Mouse (Mus musculus) CH12.LX (cell line): ENCODE measurements around the gene Atp1a3. TPM values are rescaled to one million over a fixed set of nuclear protein-coding genes. Genes with fewer than 3 reads are reported as not detected.

ENCODE experiments used
- DNase-seq: peaks from one replicate; pipeline ENCODE4 v3.0.0-alpha.2; 2013; ENCODE audit errors: extremely low read depth
- H3K27ac ChIP-seq: 2 replicates; pipeline ENCODE4 v1.5.1; 2012; ENCODE audit warnings: low read depth, mild to moderate bottlenecking, control low read depth, moderate library complexity; ENCODE audit not compliant: insufficient read depth
- H3K27me3 ChIP-seq: replicated peaks from 2 replicates; pipeline ENCODE3; 2012; ENCODE audit warnings: inconsistent platforms
- H3K36me3 ChIP-seq, 2 experiments: replicated peaks in 1 of 2; 2 replicates each; pipeline versions ENCODE3 to v1.6.1; 2012; ENCODE audit warnings: inconsistent platforms in 1 of 2, low read length in 1 of 2, mild to moderate bottlenecking in 1 of 2, mixed read lengths in 1 of 2, moderate library complexity in 1 of 2; ENCODE audit not compliant: control insufficient read depth in 1 of 2, insufficient read depth in 1 of 2
- H3K4me1 ChIP-seq, 2 experiments: 2 replicates each; pipeline ENCODE4 v1.6.1; 2012; ENCODE audit warnings: inconsistent platforms in 1 of 2, moderate library complexity in 1 of 2; ENCODE audit not compliant: insufficient read depth in 2 of 2, control insufficient read depth in 1 of 2
- H3K4me2 ChIP-seq: 2 replicates; pipeline ENCODE4 v1.6.1; 2012; ENCODE audit warnings: low read depth, mild to moderate bottlenecking, control low read depth; ENCODE audit not compliant: poor library complexity, insufficient read depth, severe bottlenecking
- H3K4me3 ChIP-seq, 3 experiments: fragments of 150-350 bp in 1 of 3; sonication (generic) in 1 of 3; replicated peaks in 1 of 3; 2 replicates each; pipeline versions ENCODE3 to v1.5.1; 2011 to 2012; ENCODE audit warnings: low read depth in 2 of 3, low read length in 2 of 3, mild to moderate bottlenecking in 2 of 3, moderate library complexity in 2 of 3, control low read depth in 1 of 3, improper control_type of control experiment in 1 of 3, inconsistent platforms in 1 of 3, mixed read lengths in 1 of 3; ENCODE audit not compliant: poor library complexity in 1 of 3
- H3K79me2 ChIP-seq: replicated peaks from 2 replicates; pipeline ENCODE4 v1.6.1; 2012; ENCODE audit warnings: mild to moderate bottlenecking, moderate library complexity; ENCODE audit not compliant: control insufficient read depth, poor library complexity, insufficient read depth, severe bottlenecking; ENCODE audit errors: extremely low read depth
- H3K9ac ChIP-seq: 2 replicates; pipeline ENCODE4 v1.6.1; 2012; ENCODE audit warnings: low read depth, mild to moderate bottlenecking, control low read depth, moderate library complexity; ENCODE audit not compliant: insufficient read depth
- H3K9me3 ChIP-seq: replicated peaks from 2 replicates; pipeline ENCODE3; 2012; ENCODE audit warnings: low read length, inconsistent platforms, mixed read lengths
- CHD1 ChIP-seq: IDR thresholded peaks from 2 replicates; pipeline ENCODE4 v1.6.1; 2012; ENCODE audit warnings: low read depth, low read length, improper control_type of control experiment, inconsistent platforms
- E2F4 ChIP-seq: IDR thresholded peaks from 2 replicates; pipeline ENCODE4 v1.6.1; 2011; ENCODE audit warnings: low read depth, low read length, improper control_type of control experiment; ENCODE audit not compliant: insufficient replicate concordance
- EP300 ChIP-seq: IDR thresholded peaks from 2 replicates; pipeline ENCODE4 v1.6.1; 2011; ENCODE audit warnings: low read length, improper control_type of control experiment
- ETS1 ChIP-seq: conservative IDR thresholded peaks from 2 replicates; pipeline ENCODE4 v1.6.1; 2012; ENCODE audit warnings: low read depth, mild to moderate bottlenecking, inconsistent platforms, low read length, improper control_type of control experiment, moderate library complexity
- GABPA ChIP-seq: IDR thresholded peaks from 2 replicates; pipeline ENCODE4 v1.6.1; 2012; ENCODE audit warnings: low read depth, low read length, improper control_type of control experiment, inconsistent platforms; ENCODE audit not compliant: insufficient replicate concordance
- HCFC1 ChIP-seq: IDR thresholded peaks from 2 replicates; pipeline ENCODE4 v1.6.1; 2012; ENCODE audit warnings: low read depth, mild to moderate bottlenecking, inconsistent platforms, low read length, improper control_type of control experiment
- IRF4 ChIP-seq: IDR thresholded peaks from 2 replicates; pipeline ENCODE4 v1.6.1; 2014; ENCODE audit warnings: low read depth, mild to moderate bottlenecking, inconsistent platforms, low read length, improper control_type of control experiment
- JUN ChIP-seq: IDR thresholded peaks from 2 replicates; pipeline ENCODE4 v1.6.1; 2011; ENCODE audit warnings: low read depth, mild to moderate bottlenecking, low read length, improper control_type of control experiment, moderate library complexity; ENCODE audit not compliant: insufficient read depth
- KAT2A ChIP-seq: IDR thresholded peaks from 2 replicates; pipeline ENCODE4 v1.6.1; 2012; ENCODE audit warnings: low read length, improper control_type of control experiment, inconsistent platforms; ENCODE audit not compliant: insufficient replicate concordance
- MAFK ChIP-seq: IDR thresholded peaks from 2 replicates; pipeline ENCODE4 v1.6.1; 2011; ENCODE audit warnings: low read length, improper control_type of control experiment; ENCODE audit not compliant: insufficient replicate concordance
- MAX ChIP-seq: IDR thresholded peaks from 2 replicates; pipeline ENCODE4 v1.6.1; 2011; ENCODE audit warnings: low read length, improper control_type of control experiment
- MEF2A ChIP-seq: IDR thresholded peaks from 2 replicates; pipeline ENCODE4 v1.6.1; 2014; ENCODE audit warnings: low read depth, mild to moderate bottlenecking, inconsistent platforms, low read length, improper control_type of control experiment, borderline replicate concordance
- MXI1 ChIP-seq: IDR thresholded peaks from 2 replicates; pipeline ENCODE4 v1.6.1; 2011; ENCODE audit warnings: mild to moderate bottlenecking, low read depth, low read length, improper control_type of control experiment
- NELFE ChIP-seq: IDR thresholded peaks from 2 replicates; pipeline ENCODE4 v1.6.1; 2011; ENCODE audit warnings: low read depth, low read length, improper control_type of control experiment
- PAX5 ChIP-seq: IDR thresholded peaks from 2 replicates; pipeline ENCODE4 v1.6.1; 2012; ENCODE audit warnings: low read length, inconsistent platforms, mixed read lengths
- POLR2A ChIP-seq: IDR thresholded peaks from 2 replicates; pipeline ENCODE4 v1.6.1; 2011; ENCODE audit warnings: low read depth, mild to moderate bottlenecking, improper control_type of control experiment, low read length
- POLR2AphosphoS2 ChIP-seq: IDR thresholded peaks from 2 replicates; pipeline ENCODE4 v1.6.1; 2011; ENCODE audit warnings: low read depth, low read length, improper control_type of control experiment
- RCOR1 ChIP-seq: conservative IDR thresholded peaks from 2 replicates; pipeline ENCODE4 v1.6.1; 2012; ENCODE audit warnings: low read depth, mild to moderate bottlenecking, inconsistent platforms, low read length, improper control_type of control experiment
- SMC3 ChIP-seq: IDR thresholded peaks from 2 replicates; pipeline ENCODE4 v1.6.1; 2011; ENCODE audit warnings: low read depth, low read length, improper control_type of control experiment
- TBP ChIP-seq: conservative IDR thresholded peaks from 2 replicates; pipeline ENCODE4 v1.6.1; 2011; ENCODE audit warnings: low read depth, low read length, improper control_type of control experiment
- ZMIZ1 ChIP-seq: IDR thresholded peaks from 2 replicates; pipeline ENCODE4 v1.6.1; 2012; ENCODE audit warnings: low read depth, mild to moderate bottlenecking, inconsistent platforms, low read length, improper control_type of control experiment
- dilution Hi-C: fragments of 300-500 bp; cut with MboI; formaldehyde crosslinking; loops from 2 replicates; pipeline ENCODE4 v1.14.3; 2020; ENCODE audit warnings: low sequenced_read_pairs; ENCODE audit not compliant: extremely low pct_unique_long_range_greater_than_20kb, extremely low pct_ligation_motif_present
- in situ Hi-C: fragments of 300-500 bp; cut with MboI; formaldehyde crosslinking; loops from 3 replicates; pipeline ENCODE4 v1.14.3; 2019; ENCODE audit warnings: low sequenced_read_pairs, low pct_ligation_motif_present, low pct_unique_long_range_greater_than_20kb, mixed read lengths
- polyA plus RNA-seq: library from polyadenylated mRNA; unstranded; fragments of >175 nt; gene quantifications from 2 replicates; pipeline ENCODE4 v1.2.1, GENCODE M21; 2012; ENCODE audit warnings: low read depth; ENCODE audit not compliant: insufficient read length
- total RNA-seq, 2 experiments: library from RNA; depleted of rRNA; stranded (reverse); fragments of 300-350 nt in 1 of 2; fragments of >200 nt in 1 of 2; gene quantifications; 2 replicates each; pipeline ENCODE4 v1.2.3; 2012 to 2014

The Atp1a3 gene
- total and polyA plus RNA-seq, 3 experiments: 0.17 to 0.24 TPM; not detected in 1

- TF ChIP-seq SMC3: peak; percentile 79
- TF ChIP-seq E2F4: no peak
- no peak for TF ChIP-seq GABPA
- TF ChIP-seq RCOR1: no peak
- TF ChIP-seq CHD1: no peak
- no peak for TF ChIP-seq MAX
- TF ChIP-seq MXI1: no peak
- TF ChIP-seq MAFK: no peak
- TF ChIP-seq ZMIZ1: no peak
- TF ChIP-seq IRF4: no peak
- no peak for TF ChIP-seq POLR2A
Measured at GRCm38 (mm10) chr7:24949958-24950623, 55.7 kb downstream of the Atp1a3 start (continued).

- H3K27me3 ChIP-seq: peaks cover 89% of the 10 kb centered on the region
- no peak overlapping the region for H3K4me2 ChIP-seq
- TF ChIP-seq MEF2A (no peak), EP300 (no peak), MAX (no peak), ETS1 (no peak), PAX5 (no peak), KAT2A (no peak), HCFC1 (no peak), TBP (no peak), NELFE (no peak), E2F4 (no peak), POLR2AphosphoS2 (no peak), JUN (no peak)
- TF ChIP-seq, all 38 proteins: peak for 0
- DNase-seq: no peak
- dilution Hi-C loops (no loop called here), in situ Hi-C loops (no loop called here)
- no peak overlapping the region for H3K9ac ChIP-seq
- H3K27ac ChIP-seq: no peak overlapping the region
- H3K4me3 ChIP-seq: no peak overlapping the region
- no peaks in the 10 kb centered on the region for H3K79me2 ChIP-seq
- peaks cover 5 to 8% of the 10 kb centered on the region in 2 experiments; a peak in 3 of 4 replicates for H3K4me1 ChIP-seq
- no peaks in the 10 kb centered on the region for H3K36me3 ChIP-seq
- H3K9me3 ChIP-seq: peaks cover 6% of the 10 kb centered on the region
Measured at GRCm38 (mm10) chr7:24948774-24949173, 57.0 kb downstream of the Atp1a3 start.
